Mouse (Mus musculus): Measurements from ENCODE around the gene Peak1. TPM values are rescaled to one million over a fixed set of nuclear protein-coding genes. Genes with fewer than 3 reads are reported as not detected.
"Not testable (repeated sequence)": the region's sequence is repeated elsewhere in the genome, so short reads cannot be mapped to it uniquely, and the experiment has no call there.

The Peak1 gene
- polyA plus RNA-seq, 1 experiment from 2014 or later: 10.8 TPM

GRCm38 (mm10) chr9:56453038-56453815 lies 35.4 kb upstream of the Peak1 start:
- peaks cover 6% of the 10 kb centered on the region; the same call in 1 of the 2 replicates for H3K4me1 ChIP-seq (ENCODE audit: control insufficient read depth, insufficient read depth, low read length)
- no peaks in the 10 kb centered on the region for H3K36me3 ChIP-seq (ENCODE audit: control insufficient read depth, insufficient read depth, low read length)
- H3K4me2 ChIP-seq (ENCODE audit: low read depth, low read length): no peak overlapping the region
- no peaks in the 10 kb centered on the region for H3K9me3 ChIP-seq (replicated peaks; ENCODE audit: control insufficient read depth, low read length)
- ATAC-seq (ENCODE audit: insufficient read depth, low FRiP score): no peak
- no peak overlapping the region for H3K27ac ChIP-seq (ENCODE audit: low read length)
- WGBS: 70% methylated on average over 2 of the region's 2 CpGs
- no peak overlapping the region for H3K4me3 ChIP-seq (replicated peaks; ENCODE audit: low read length)
- H3K9ac ChIP-seq (ENCODE audit: low read length): no peak overlapping the region
- H3K27me3 ChIP-seq (ENCODE audit: control insufficient read depth, insufficient read depth, low read length): no peaks in the 10 kb centered on the region

- Histone ChIP-seq H3K27ac (ENCODE audit: low read length) (no peak overlapping the region), H3K4me2 (ENCODE audit: low read depth, low read length) (no peak overlapping the region), H3K36me3 (ENCODE audit: control insufficient read depth, insufficient read depth, low read length) (no peaks in the 10 kb centered on the region), H3K9ac (ENCODE audit: low read length) (no peak overlapping the region), H3K4me3 (replicated peaks; ENCODE audit: low read length) (no peak overlapping the region), H3K4me1 (ENCODE audit: control insufficient read depth, insufficient read depth, low read length) (peaks cover 6% of the 10 kb centered on the region; the same call in 1 of the 2 replicates), H3K27me3 (ENCODE audit: control insufficient read depth, insufficient read depth, low read length) (no peaks in the 10 kb centered on the region), H3K9me3 (replicated peaks; ENCODE audit: control insufficient read depth, low read length) (no peaks in the 10 kb centered on the region)
- ATAC-seq (ENCODE audit: insufficient read depth, low FRiP score): no peak
- WGBS: 87% methylated on average over 6 of the region's 6 CpGs
These were observed 33.7 kb upstream of the Peak1 start for GRCm38 (mm10) chr9:56451570-56451969.

DNA sequence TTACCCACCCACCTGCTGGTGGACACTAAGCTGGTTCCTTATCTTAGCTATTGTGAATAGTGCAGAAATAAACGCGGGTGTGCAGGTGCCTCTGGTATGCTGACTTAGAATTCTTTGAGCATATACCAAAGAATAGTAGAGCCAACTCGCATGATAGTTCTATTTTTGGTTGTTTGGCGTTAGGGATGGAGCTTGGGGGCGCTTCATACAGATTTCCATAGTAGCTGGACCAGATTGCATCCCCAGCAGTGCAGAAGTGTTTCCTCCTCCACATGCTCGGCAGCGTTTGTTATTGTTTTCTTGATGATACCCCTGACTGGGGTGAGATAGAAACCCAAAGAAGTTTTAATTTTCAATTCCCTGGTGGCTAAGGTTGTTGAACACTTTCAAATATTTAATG lies 21.8 kb upstream of the Peak1 start:
- ATAC-seq (ENCODE audit: insufficient read depth, low FRiP score): no peak

DNA sequence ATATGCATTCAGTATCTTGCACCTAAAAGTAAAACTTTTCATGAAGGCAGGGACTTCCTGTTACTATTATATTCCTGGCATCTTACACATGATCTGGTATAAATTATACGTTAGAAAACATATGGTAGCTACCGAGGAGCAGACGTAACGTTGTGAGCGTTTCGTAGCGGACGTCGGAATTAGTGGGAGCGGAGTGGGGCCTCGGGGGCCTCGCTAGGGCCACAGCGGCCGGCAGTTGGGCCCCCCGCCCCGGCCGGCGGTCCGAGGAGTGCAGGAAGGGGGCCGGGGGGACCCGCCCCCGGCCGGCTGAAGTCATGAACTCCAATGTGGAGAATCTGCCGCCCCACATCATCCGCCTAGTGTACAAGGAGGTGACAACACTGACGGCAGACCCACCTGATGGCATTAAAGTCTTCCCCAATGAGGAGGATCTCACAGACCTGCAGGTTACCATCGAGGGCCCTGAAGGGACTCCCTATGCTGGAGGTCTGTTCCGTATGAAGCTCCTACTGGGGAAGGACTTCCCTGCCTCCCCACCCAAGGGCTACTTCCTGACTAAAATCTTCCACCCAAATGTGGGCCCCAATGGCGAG lies 19.5 kb upstream of the Peak1 start:
- not testable (repeated sequence) for H3K36me3 ChIP-seq (ENCODE audit: control insufficient read depth, insufficient read depth, low read length); H3K4me1 ChIP-seq (ENCODE audit: control insufficient read depth, insufficient read depth, low read length); H3K27ac ChIP-seq (ENCODE audit: low read length); H3K9me3 ChIP-seq (replicated peaks; ENCODE audit: control insufficient read depth, low read length); H3K27me3 ChIP-seq (ENCODE audit: control insufficient read depth, insufficient read depth, low read length); H3K4me2 ChIP-seq (ENCODE audit: low read depth, low read length); H3K4me3 ChIP-seq (replicated peaks; ENCODE audit: low read length); H3K9ac ChIP-seq (ENCODE audit: low read length); ATAC-seq (ENCODE audit: insufficient read depth, low FRiP score)
- WGBS: 89% methylated on average over 23 of the region's 29 CpGs

More for the DNA sequence above, 21.8 kb upstream of the Peak1 start:
- no peak overlapping the region for H3K4me2 ChIP-seq (ENCODE audit: low read depth, low read length)
- no peaks in the 10 kb centered on the region for H3K36me3 ChIP-seq (ENCODE audit: control insufficient read depth, insufficient read depth, low read length)
- no peak overlapping the region for H3K9ac ChIP-seq (ENCODE audit: low read length)
- no peaks in the 10 kb centered on the region for H3K4me1 ChIP-seq (ENCODE audit: control insufficient read depth, insufficient read depth, low read length)
- no peak overlapping the region for H3K4me3 ChIP-seq (replicated peaks; ENCODE audit: low read length)
- no peaks in the 10 kb centered on the region for H3K9me3 ChIP-seq (replicated peaks; ENCODE audit: control insufficient read depth, low read length)
- no peaks in the 10 kb centered on the region for H3K27me3 ChIP-seq (ENCODE audit: control insufficient read depth, insufficient read depth, low read length)
- 77% methylated on average over 7 of the region's 7 CpGs for WGBS
- H3K27ac ChIP-seq (ENCODE audit: low read length): no peak overlapping the region

DNA sequence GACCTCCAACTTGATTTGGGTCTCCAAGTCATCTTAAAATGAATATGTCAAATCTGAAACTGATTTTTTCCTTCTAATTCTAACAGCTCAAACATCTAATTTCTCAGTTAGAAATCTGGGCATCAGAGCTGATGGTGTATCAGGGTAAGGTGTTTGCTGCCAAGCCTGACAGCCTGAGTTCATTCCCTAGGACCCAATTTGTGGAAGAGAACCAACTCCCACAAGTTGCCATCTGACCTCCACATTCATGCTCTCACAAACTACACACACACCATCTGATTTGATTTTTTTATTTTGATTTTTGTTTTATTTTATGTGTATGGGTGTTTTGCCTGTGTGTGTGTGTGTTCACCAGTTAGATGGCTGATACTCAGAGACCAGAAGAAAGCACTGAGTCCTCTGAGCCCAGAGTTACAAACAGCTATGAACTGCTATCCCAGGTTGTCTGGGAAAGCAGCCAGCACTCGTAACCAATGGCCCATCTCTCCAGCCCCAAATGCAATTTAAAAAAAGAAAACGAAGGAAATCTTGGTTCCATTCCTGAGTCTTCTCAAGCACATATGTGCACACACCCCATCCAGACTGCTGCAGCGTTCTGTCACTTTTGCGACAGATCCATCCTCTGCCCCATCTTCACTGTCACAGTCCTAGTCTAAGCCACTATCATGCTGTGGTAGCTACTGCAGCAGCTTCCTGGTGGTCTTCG lies 18.1 kb upstream of the Peak1 start:
- Histone ChIP-seq H3K9ac (ENCODE audit: low read length) (no peak overlapping the region), H3K4me3 (replicated peaks; ENCODE audit: low read length) (no peak overlapping the region), H3K27ac (ENCODE audit: low read length) (no peak overlapping the region), H3K36me3 (ENCODE audit: control insufficient read depth, insufficient read depth, low read length) (no peaks in the 10 kb centered on the region), H3K4me2 (ENCODE audit: low read depth, low read length) (no peak overlapping the region), H3K27me3 (ENCODE audit: control insufficient read depth, insufficient read depth, low read length) (no peaks in the 10 kb centered on the region), H3K4me1 (ENCODE audit: control insufficient read depth, insufficient read depth, low read length) (no peaks in the 10 kb centered on the region), H3K9me3 (replicated peaks; ENCODE audit: control insufficient read depth, low read length) (no peaks in the 10 kb centered on the region)
- WGBS: 76% methylated on average over 5 of the region's 5 CpGs
- no peak for ATAC-seq (ENCODE audit: insufficient read depth, low FRiP score)

GRCm38 (mm10) chr9:56424861-56425260 lies 7.0 kb upstream of the Peak1 start:
- Histone ChIP-seq H3K27me3 (ENCODE audit: control insufficient read depth, insufficient read depth, low read length) (no peaks in the 10 kb centered on the region), H3K36me3 (ENCODE audit: control insufficient read depth, insufficient read depth, low read length) (no peaks in the 10 kb centered on the region), H3K4me1 (ENCODE audit: control insufficient read depth, insufficient read depth, low read length) (peaks cover 11% of the 10 kb centered on the region), H3K9ac (ENCODE audit: low read length) (no peak overlapping the region), H3K9me3 (replicated peaks; ENCODE audit: control insufficient read depth, low read length) (no peaks in the 10 kb centered on the region), H3K27ac (ENCODE audit: low read length) (no peak overlapping the region), H3K4me2 (ENCODE audit: low read depth, low read length) (no peak overlapping the region), H3K4me3 (replicated peaks; ENCODE audit: low read length) (no peak overlapping the region)
- no peak for ATAC-seq (ENCODE audit: insufficient read depth, low FRiP score)
- 77% methylated on average over 4 of the region's 4 CpGs for WGBS

DNA sequence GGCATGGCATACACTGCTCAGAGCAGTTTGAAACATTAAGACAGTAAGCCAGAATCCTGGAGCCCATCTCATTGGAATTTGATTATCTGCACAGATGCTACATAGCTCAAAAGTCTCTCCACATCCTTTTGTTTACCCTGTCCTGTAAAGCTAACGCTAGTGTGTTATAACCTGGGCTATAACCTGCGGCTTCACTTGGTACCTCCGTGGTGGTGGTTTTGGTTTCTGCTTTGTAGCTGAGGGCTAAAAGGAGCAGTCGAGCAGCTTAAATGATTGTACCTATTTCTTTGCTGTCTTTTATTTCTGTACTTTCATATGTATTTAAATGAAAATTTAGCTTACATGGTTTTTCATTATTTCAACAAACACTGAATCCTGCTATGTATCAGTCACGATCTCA lies 4.1 kb upstream of the Peak1 start:
- Histone ChIP-seq H3K4me2 (ENCODE audit: low read depth, low read length) (no peak overlapping the region), H3K36me3 (ENCODE audit: control insufficient read depth, insufficient read depth, low read length) (no peaks in the 10 kb centered on the region), H3K4me3 (replicated peaks; ENCODE audit: low read length) (no peak overlapping the region), H3K27me3 (ENCODE audit: control insufficient read depth, insufficient read depth, low read length) (no peaks in the 10 kb centered on the region), H3K9me3 (replicated peaks; ENCODE audit: control insufficient read depth, low read length) (no peaks in the 10 kb centered on the region), H3K9ac (ENCODE audit: low read length) (no peak overlapping the region), H3K27ac (ENCODE audit: low read length) (no peak overlapping the region), H3K4me1 (ENCODE audit: control insufficient read depth, insufficient read depth, low read length) (peaks cover 17% of the 10 kb centered on the region)
- 82% methylated on average over 5 of the region's 5 CpGs for WGBS
- ATAC-seq (ENCODE audit: insufficient read depth, low FRiP score): no peak

- H3K9me3 ChIP-seq (replicated peaks; ENCODE audit: control insufficient read depth, low read length): no peaks in the 10 kb centered on the region
- peaks cover 20% of the 10 kb centered on the region for H3K4me1 ChIP-seq (ENCODE audit: control insufficient read depth, insufficient read depth, low read length)
- H3K9ac ChIP-seq (ENCODE audit: low read length): no peak overlapping the region
- H3K4me2 ChIP-seq (ENCODE audit: low read depth, low read length): no peak overlapping the region
- 75% methylated on average over 9 of the region's 9 CpGs for WGBS
- H3K36me3 ChIP-seq (ENCODE audit: control insufficient read depth, insufficient read depth, low read length): no peaks in the 10 kb centered on the region
- H3K27ac ChIP-seq (ENCODE audit: low read length): no peak overlapping the region
- ATAC-seq (ENCODE audit: insufficient read depth, low FRiP score): no peak
- no peaks in the 10 kb centered on the region for H3K27me3 ChIP-seq (ENCODE audit: control insufficient read depth, insufficient read depth, low read length)
- H3K4me3 ChIP-seq (replicated peaks; ENCODE audit: low read length): no peak overlapping the region
These were observed 3.2 kb upstream of the Peak1 start for GRCm38 (mm10) chr9:56420892-56421601.

All from stomach, embryonic 16.5 days (tissue).